Mouse (Mus musculus) liver, embryonic 14.5 days (tissue): ENCODE measurements at regions not wholly inside any gene's neighbourhood (a gene's known extent, or its start where the extent isn't known, plus 50 kb on each side); places are given as distances from the start of the nearest gene placed in this dataset.

Experiments
- ATAC-seq: fragments of 200-750 bp; cut with Nextera tagmentation; 2 replicates; pipeline ENCODE4 v1.8.0; 2017; ENCODE audit warnings: moderate number of reproducible peaks, mild to moderate bottlenecking, moderate library complexity; ENCODE audit not compliant: insufficient read depth
- DNase-seq, 3 experiments: peaks; one replicate each; pipeline ENCODE4 v3.0.0-alpha.2; 2012 to 2013; ENCODE audit warnings: low read depth in 3 of 3, low spot score in 3 of 3
- H3K27ac ChIP-seq: fragments of 300-500 bp; sonication (generic); 2 replicates; pipeline ENCODE4 v1.5.1; 2014; ENCODE audit warnings: moderate library complexity, mild to moderate bottlenecking, control low read depth, inconsistent platforms
- H3K27me3 ChIP-seq: fragments of 300-500 bp; sonication (generic); 2 replicates; pipeline ENCODE4 v1.6.1; 2014; ENCODE audit warnings: mild to moderate bottlenecking, low read length, moderate library complexity; ENCODE audit not compliant: control insufficient read depth, insufficient read depth
- H3K36me3 ChIP-seq: fragments of 300-500 bp; sonication (generic); replicated peaks from 2 replicates; pipeline ENCODE4 v1.6.1; 2014; ENCODE audit warnings: low read depth; ENCODE audit not compliant: control insufficient read depth, insufficient read depth
- H3K4me1 ChIP-seq, 2 experiments: fragments of 200-500 bp in 1 of 2; fragments of 300-500 bp in 1 of 2; sonication (generic) in 1 of 2; replicated peaks; 2 replicates each; pipeline ENCODE4 v1.6.1; 2012 to 2014; ENCODE audit warnings: antibody characterized with exemption in 1 of 2, inconsistent platforms in 1 of 2, low read length in 1 of 2; ENCODE audit not compliant: control insufficient read depth in 2 of 2, insufficient read depth in 2 of 2
- H3K4me2 ChIP-seq: fragments of 300-500 bp; sonication (generic); 2 replicates; pipeline ENCODE4 v1.6.1; 2014; ENCODE audit warnings: low read depth, mild to moderate bottlenecking, control low read depth, moderate library complexity
- H3K4me3 ChIP-seq, 2 experiments: fragments of 200-500 bp in 1 of 2; fragments of 300-500 bp in 1 of 2; sonication (generic) in 1 of 2; 2 replicates each; pipeline ENCODE4 v1.5.1; 2012 to 2014; ENCODE audit warnings: low read depth in 2 of 2, low read length in 2 of 2, mild to moderate bottlenecking in 2 of 2, control low read depth in 1 of 2, inconsistent platforms in 1 of 2, moderate library complexity in 1 of 2; ENCODE audit not compliant: insufficient read depth in 1 of 2
- H3K9ac ChIP-seq: fragments of 300-500 bp; sonication (generic); replicated peaks from 2 replicates; pipeline ENCODE4 v1.6.1; 2014; ENCODE audit warnings: mild to moderate bottlenecking, control low read depth, moderate library complexity
- H3K9me3 ChIP-seq: fragments of 300-500 bp; sonication (generic); 2 replicates; pipeline ENCODE4 v1.6.1; 2016; ENCODE audit warnings: low read length, mixed read lengths; ENCODE audit not compliant: control insufficient read depth
- CTCF ChIP-seq: IDR thresholded peaks from 2 replicates; pipeline ENCODE4 v1.5.1; 2016; ENCODE audit warnings: antibody characterized with exemption, low read depth, control low read depth
- EP300 ChIP-seq: IDR thresholded peaks from 2 replicates; pipeline ENCODE4 v1.6.1; 2016; ENCODE audit warnings: antibody characterized with exemption, low read depth
- WGBS: fragments of 180-500 bp; shearing (Covaris S2); extraction: QIAGEN DNeasy Blood & Tissue Kit; methylation state at CpG from one replicate; pipeline ENCODE4 v1.1.7; 2014; ENCODE audit not compliant: insufficient replicate concordance; 5-methylcytosine and 5-hydroxymethylcytosine counted together

DNA sequence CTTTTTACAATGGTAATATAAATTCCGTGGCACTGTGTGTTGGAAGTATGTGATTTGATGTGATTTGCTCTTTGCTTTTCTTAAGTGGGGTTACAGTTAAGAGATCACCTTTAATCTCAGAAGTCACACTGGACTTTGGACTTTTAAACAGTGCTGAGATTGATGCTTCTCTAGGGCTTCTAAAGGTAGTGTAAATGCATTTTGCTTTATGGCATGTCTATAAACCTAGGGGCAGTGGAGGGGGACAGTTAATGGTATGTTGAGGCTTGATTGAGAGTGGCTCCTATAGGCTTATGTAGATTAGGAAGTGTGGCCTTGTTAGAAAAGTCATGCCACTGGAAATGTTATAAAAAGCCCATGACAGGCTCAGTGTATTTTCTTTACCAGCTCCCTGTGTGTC, 735.3 kb downstream of the Nap1l3 start:
- TF ChIP-seq CTCF (no peak), EP300 (no peak)
- no peaks in the 10 kb centered on the region for H3K36me3 ChIP-seq
- no peak overlapping the region for H3K4me2 ChIP-seq
- H3K9ac ChIP-seq: no peak overlapping the region
- H3K9me3 ChIP-seq: no peaks in the 10 kb centered on the region
- H3K4me3 ChIP-seq: no peak overlapping the region
- ATAC-seq (no peak), DNase-seq (no peak)
- H3K27ac ChIP-seq: no peak overlapping the region
- no peaks in the 10 kb centered on the region for H3K27me3 ChIP-seq
- 36% methylated on average over 1 of the region's 1 CpGs for WGBS
- no peaks in the 10 kb centered on the region for H3K4me1 ChIP-seq

DNA sequence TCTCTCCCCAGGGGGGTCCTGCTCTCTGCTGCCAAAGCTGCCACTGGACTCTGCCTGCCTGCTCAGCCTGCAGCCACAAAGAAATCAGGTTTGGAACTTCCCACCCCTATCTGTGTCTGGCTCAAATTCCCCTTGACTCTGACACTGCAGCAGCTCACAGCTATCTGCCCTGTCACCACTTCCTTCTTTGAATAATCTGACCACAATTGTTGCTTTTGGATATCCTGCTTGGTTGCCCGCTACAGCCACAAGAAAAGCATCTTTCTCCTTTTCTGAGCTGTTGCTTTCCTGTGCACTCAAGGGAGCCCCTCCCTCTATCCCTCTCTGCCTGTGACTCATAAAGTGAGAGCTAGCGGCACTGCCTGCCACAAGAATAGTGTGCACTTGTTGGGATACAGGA, 742.6 kb downstream of the Nap1l3 start:
- 21% methylated on average over 2 of the region's 2 CpGs for WGBS
- Histone ChIP-seq H3K27me3 (no peaks in the 10 kb centered on the region), H3K27ac (no peak overlapping the region), H3K4me2 (no peak overlapping the region), H3K4me1 (no peaks in the 10 kb centered on the region), H3K36me3 (no peaks in the 10 kb centered on the region), H3K9me3 (no peaks in the 10 kb centered on the region), H3K4me3 (no peak overlapping the region), H3K9ac (no peak overlapping the region)
- DNase-seq: no peak
- peak; percentile 33 for ATAC-seq
- TF ChIP-seq EP300 (no peak), CTCF (no peak)

DNA sequence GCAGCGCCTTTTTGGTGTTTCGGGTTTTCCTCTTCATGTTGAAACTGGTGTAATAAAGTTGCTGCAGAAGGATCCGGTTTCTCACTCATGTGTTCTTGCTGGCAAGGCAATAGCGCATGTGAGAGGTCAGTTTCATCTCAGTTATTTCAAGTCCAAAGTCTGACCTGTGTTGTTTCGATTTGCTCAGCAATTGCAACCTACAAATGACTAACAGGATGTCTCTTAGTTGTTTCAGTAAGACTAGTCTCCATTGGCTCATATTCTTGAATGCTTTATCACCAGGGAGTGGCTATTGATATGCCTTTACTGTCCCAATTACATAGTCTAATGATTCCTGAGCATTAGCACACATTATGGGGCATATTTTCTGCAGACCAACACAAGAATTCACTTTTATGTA, 751.7 kb downstream of the Nap1l3 start:
- ATAC-seq: no peak
- 57% methylated on average over 5 of the region's 5 CpGs for WGBS
- H3K9ac ChIP-seq: no peak overlapping the region

GRCm38 (mm10) chrX:121637180-121637579, 760.0 kb downstream of the Nap1l3 start:
- TF ChIP-seq CTCF: no peak
- TF ChIP-seq EP300: no peak
- 62% methylated on average over 2 of the region's 2 CpGs for WGBS
- DNase-seq: no peak
- Histone ChIP-seq H3K27me3 (no peaks in the 10 kb centered on the region), H3K36me3 (no peaks in the 10 kb centered on the region), H3K4me1 (no peaks in the 10 kb centered on the region), H3K4me2 (no peak overlapping the region), H3K4me3 (no peak overlapping the region), H3K9me3 (no peaks in the 10 kb centered on the region), H3K27ac (no peak overlapping the region), H3K9ac (no peak overlapping the region)
- no peak for ATAC-seq

More for the DNA sequence above, 751.7 kb downstream of the Nap1l3 start:
- Histone ChIP-seq H3K4me3 (no peak overlapping the region), H3K4me2 (no peak overlapping the region), H3K27me3 (no peaks in the 10 kb centered on the region), H3K9me3 (no peaks in the 10 kb centered on the region), H3K36me3 (no peaks in the 10 kb centered on the region), H3K27ac (no peak overlapping the region), H3K4me1 (no peaks in the 10 kb centered on the region)
- DNase-seq: no peak
- TF ChIP-seq EP300 (no peak), CTCF (no peak)

GRCm38 (mm10) chrX:121612061-121612460, 785.1 kb downstream of the Nap1l3 start:
- no peak for DNase-seq
- Histone ChIP-seq H3K27me3 (no peaks in the 10 kb centered on the region), H3K9ac (no peak overlapping the region), H3K4me3 (no peak overlapping the region), H3K9me3 (no peaks in the 10 kb centered on the region), H3K36me3 (no peaks in the 10 kb centered on the region), H3K4me2 (no peak overlapping the region), H3K27ac (no peak overlapping the region), H3K4me1 (no peaks in the 10 kb centered on the region)
- ATAC-seq: no peak
- WGBS: 40% methylated on average over 2 of the region's 2 CpGs
- no peak for TF ChIP-seq EP300
- no peak for TF ChIP-seq CTCF
